Mouse (Mus musculus) NIH3T3 (cell line): ENCODE results near the gene Man2b1.
"Not testable (repeated sequence)": the region's sequence is repeated elsewhere in the genome, so short reads cannot be mapped to it uniquely, and the experiment has no call there.

Source experiments
- DNase-seq: peaks from one replicate; pipeline ENCODE4 v3.0.0-alpha.2; 2012; ENCODE audit warnings: low read depth

The Man2b1 gene

GRCm38 (mm10) chr8:85074167-85074566 is 8.9 kb upstream of the Man2b1 start:
- DNase-seq, result no peak

- DNase-seq, result no peak
Measured at GRCm38 (mm10) chr8:85074617-85075016, 8.5 kb upstream of the Man2b1 start.

GRCm38 (mm10) chr8:85076001-85076400 is 7.1 kb upstream of the Man2b1 start:
- DNase-seq, result peak; percentile 74

- peak; percentile 93 for DNase-seq
Measured at GRCm38 (mm10) chr8:85076993-85077392, 6.1 kb upstream of the Man2b1 start.

GRCm38 (mm10) chr8:85080214-85080531 is 2.9 kb upstream of the Man2b1 start:
- no peak for DNase-seq

GRCm38 (mm10) chr8:85080532-85081215 is 2.4 kb upstream of the Man2b1 start, which contains the start of gene Wdr83os:
Gene Wdr83os, plus strand, starts transcription at chr8:85080740.
- DNase-seq, result peak; percentile 81

GRCm38 (mm10) chr8:85081216-85081555 is 1.9 kb upstream of the Man2b1 start, which contains the start of gene Wdr83:
Gene Wdr83, minus strand, starts transcription at chr8:85081306.
- DNase-seq, result peak; percentile 41

GRCm38 (mm10) chr8:85082169-85082568 is 901 bp upstream of the Man2b1 start:
- DNase-seq, result not testable (repeated sequence)

GRCm38 (mm10) chr8:85084633-85085032 is 1.6 kb downstream of the Man2b1 start:
- no peak for DNase-seq

- DNase-seq, result no peak
Measured at GRCm38 (mm10) chr8:85086238-85086637, 3.2 kb downstream of the Man2b1 start.

GRCm38 (mm10) chr8:85088771-85089170 is 5.7 kb downstream of the Man2b1 start:
- DNase-seq, result peak; percentile 57

- DNase-seq, result no peak
Measured at GRCm38 (mm10) chr8:85090856-85091255, 7.8 kb downstream of the Man2b1 start.

GRCm38 (mm10) chr8:85091526-85092090 is 8.5 kb downstream of the Man2b1 start:
- no peak for DNase-seq

- DNase-seq, result no peak
Measured at GRCm38 (mm10) chr8:85095051-85095450, 12.0 kb downstream of the Man2b1 start.

GRCm38 (mm10) chr8:85095566-85095965 is 12.5 kb downstream of the Man2b1 start:
- no peak for DNase-seq

GRCm38 (mm10) chr8:85096196-85096595 is 13.1 kb downstream of the Man2b1 start:
- no peak for DNase-seq

GRCm38 (mm10) chr8:85096850-85097249 is 13.8 kb downstream of the Man2b1 start:
- no peak for DNase-seq

GRCm38 (mm10) chr8:85100076-85100665 is 17.1 kb downstream of the Man2b1 start:
- no peak for DNase-seq

- no peak for DNase-seq
Measured at GRCm38 (mm10) chr8:85113241-85113640, 30.2 kb downstream of the Man2b1 start.

- DNase-seq, result no peak
Measured at GRCm38 (mm10) chr8:85115501-85115900, 32.4 kb downstream of the Man2b1 start.

- DNase-seq, result no peak
Measured at GRCm38 (mm10) chr8:85116984-85117383, 33.9 kb downstream of the Man2b1 start.

- DNase-seq, result peak; percentile 79
Measured at GRCm38 (mm10) chr8:85119052-85119981, 36.2 kb downstream of the Man2b1 start.
